Mouse (Mus musculus) layer of hippocampus, postnatal 25 days (tissue): ENCODE results near the gene Magi1. TPM values are rescaled to one million over a fixed set of nuclear protein-coding genes. Genes with fewer than 3 reads are reported as not detected.

ENCODE experiments used
- DNase-seq, 2 experiments: peaks; one replicate each; pipeline ENCODE4 v3.0.0; 2022; ENCODE audit warnings: mixed read lengths in 2 of 2, low spot score in 1 of 2; ENCODE audit errors: extremely low spot score in 1 of 2
- total RNA-seq, 2 experiments: library from RNA; stranded (reverse); gene quantifications; 2 replicates each; pipeline ENCODE4 v1.2.3; 2021

The Magi1 gene
- 10 to 100 TPM; 43.0 to 57.4 TPM for total RNA-seq

DNA sequence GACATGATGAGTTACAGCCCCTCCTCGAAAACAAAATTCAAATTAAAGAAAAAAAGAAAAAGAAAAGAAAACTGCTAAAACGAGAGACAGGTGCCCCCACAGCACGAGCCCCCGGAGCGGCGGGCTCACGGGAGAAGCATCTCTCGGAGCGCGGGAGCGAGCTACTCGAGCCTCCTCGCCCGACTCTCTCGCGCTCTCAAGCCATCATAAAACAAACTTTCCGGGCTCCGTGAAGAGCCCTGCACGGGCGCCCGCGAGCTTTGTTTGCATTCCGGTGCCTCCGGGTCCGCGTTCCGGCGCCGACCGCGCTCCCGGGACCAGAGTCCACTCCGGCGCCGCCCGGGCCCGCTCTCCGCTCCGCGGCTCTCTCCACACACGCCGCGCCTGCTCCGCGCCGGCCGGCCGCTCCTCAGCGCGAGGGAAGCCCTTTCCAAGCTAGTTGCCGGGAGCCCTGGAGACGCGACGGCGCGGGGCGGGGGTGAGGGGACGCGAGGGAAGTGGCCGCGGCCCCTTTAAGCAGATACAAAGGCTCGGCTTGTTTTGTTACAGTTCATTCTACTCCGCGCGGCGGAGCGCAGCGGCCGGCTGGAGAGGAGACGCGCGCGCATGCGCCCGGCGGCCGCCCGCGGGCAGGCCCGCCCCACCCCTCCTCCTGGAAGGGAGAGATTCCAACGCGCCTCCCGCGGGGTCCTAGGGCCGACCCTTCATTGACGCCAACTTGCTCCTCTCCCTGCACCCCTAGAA is at the start of gene Magi1:
Magi1 (minus strand) TSS at position 600 of the 744 bp plus-strand sequence.
- DNase-seq: peak; percentile 82 to 88

DNA sequence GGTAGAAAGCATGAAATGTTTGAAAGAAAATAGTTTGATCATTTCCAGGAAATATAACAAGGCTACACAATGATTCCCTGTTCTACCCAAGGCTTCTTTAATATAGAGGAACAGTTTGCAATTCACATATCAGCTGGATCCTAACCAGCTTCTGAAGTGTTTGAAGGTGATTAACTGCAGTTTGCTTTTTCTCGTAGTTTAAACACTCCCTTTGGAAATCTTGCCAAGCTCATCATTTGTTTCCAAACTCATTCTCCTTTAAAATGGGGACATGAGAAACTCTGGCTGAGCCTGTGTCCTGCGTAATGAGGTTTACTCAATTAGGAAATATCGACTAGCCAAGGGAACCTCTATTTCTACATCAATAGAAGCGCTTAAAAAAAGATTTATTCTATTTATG is 43.4 kb upstream of the Magi1 start:
- DNase-seq: no peak

DNA sequence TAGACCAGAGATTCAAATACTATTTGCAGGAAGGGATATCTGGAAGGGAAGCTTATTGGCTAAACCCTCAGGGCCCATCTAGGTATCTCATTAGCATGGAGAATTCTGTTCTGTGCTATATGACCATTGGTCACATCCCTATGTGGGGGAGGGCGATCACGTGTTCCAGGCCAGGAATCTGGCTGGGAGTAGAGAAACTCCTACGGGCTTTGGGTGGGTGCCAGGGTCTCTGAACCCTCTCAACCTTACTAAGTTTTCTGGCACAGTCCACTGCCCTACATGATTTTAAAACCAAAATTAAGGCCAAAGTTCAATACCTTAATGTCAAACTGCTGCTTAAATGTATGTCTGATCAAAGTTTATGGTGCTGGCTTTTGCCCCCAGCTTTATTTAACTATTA is 33.2 kb upstream of the Magi1 start:
- no peak for DNase-seq

DNA sequence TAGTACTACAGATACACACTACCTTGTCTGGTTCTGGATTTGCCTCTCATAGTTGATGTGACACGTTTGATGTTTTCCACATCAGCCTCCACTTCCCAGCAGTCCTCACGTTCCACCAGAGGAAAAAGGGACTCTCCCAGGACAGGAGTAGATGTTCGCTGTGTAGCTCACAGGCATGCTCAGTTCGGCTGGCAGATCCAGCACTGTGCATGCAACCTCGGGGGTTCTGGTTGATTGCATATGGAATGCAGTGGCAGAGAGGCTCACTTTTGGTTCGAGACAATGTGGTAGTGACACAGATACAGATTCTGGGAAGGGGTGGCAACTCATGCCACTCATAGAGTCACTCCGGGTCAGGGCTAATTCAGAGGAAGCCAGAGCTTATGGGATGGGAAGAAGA is 28.6 kb upstream of the Magi1 start:
- DNase-seq: no peak

DNA sequence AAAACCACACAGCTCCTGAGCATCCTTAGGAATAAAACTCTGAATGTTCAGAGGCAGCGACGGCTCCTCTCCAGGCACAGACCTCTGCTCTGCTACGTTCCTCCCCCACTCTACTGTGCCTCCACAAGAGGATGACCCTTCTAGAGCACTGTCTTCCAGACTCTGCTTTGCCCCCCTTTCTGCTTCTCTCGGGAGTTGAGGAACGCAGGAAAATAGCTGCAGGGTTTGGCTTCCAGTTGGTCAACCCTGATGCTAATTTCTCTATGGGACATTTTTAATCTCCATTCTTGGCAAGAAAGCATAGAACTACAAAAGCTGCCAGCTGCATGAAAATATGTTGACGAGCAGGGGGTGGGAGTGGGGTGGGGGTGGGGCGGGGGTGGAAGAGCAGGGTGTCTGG is 24.8 kb upstream of the Magi1 start:
- no peak for DNase-seq

DNA sequence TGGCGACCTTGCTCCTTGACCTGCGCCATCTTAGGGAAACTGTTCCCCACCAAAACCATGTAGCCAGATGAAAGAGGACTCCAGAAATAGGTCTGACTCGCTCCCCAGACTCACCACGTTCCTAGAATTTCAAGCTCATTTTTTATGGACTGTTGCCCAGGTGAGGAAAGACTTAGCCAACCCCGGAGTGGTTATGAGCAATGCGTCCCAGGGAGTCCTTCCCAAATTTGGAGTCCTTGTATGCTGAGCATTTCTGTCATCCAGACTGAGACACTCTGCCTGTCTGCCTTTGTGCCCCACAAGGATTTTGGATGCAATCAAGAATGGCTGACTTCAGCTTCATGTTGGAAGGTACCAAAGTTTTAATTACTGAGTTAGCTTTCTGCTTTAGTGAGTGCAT is 19.8 kb upstream of the Magi1 start:
- no peak for DNase-seq

DNA sequence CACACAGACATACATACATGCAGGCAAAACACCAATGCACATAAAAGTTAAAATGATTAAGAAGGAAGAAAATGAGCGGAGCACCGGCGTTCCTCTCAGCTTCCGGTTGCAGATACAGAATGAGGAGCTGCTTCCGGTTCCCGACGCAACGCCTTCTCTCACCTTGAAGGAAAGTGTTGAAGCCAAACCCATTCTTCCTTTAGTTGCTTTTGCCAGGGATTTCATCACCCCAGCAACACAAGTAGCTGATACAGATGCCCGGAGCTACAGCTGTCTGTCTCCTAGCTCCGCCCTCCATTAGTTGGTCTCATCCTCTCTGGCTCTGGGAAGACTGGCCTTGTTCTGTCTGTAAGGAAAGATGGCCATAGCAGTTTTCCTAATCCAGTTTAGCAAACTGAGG is 18.1 kb upstream of the Magi1 start:
- no peak for DNase-seq

DNA sequence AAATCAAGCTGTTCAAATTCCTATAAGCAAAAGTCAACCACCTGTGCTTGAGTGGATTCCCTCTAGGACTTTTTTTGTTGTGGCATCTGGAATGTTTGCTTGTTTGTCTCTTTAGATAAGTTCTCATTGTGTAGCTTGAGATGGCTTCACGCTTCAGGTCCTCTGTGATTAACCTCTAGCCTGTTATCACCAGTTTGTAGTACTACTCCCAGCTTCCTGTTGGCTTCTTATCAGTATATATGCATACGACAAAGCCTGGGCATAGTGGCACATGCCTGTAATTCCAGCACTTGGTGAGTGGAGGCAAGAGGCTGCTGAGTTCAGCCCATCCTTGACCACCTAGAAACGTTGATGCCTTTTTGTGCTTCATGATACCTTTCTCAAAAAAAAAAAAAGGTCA is 16.8 kb upstream of the Magi1 start:
- no peak for DNase-seq

DNA sequence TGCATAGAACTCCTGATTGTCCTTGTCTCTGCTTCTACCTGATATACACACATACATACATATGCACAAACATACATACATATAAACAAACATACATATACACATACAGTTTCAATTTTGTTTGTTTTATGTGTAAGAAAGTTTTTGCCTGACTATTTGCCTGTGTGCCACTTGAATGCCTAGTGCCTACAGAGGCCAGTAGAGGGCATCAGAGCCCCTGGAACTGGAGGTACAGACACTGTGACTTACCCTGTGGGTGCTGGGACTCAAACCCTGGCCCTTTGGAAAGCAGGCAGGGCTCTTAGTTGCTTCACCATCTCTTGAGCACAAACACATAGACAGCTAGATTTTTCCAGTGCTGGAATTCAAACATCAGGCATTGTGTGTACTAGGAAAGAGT is 3.7 kb upstream of the Magi1 start:
- no peak for DNase-seq

DNA sequence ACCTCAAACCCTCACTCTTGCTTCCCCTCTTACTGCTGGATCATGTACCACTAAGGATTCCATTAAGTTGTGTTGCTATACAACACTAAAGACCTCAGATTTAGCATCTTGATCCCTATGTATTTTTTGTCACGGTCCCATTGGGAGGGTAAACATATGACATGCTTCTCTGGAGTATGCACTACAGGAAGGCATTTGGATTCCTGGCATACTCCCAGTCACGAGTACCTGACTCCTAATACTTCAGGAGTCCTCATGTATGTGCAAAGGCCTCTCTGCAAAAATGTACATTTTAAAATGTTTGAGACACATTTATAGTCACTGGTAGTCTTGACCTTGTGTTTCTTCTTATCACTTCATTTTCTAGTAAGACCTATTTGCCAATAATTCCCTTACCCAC is 2.8 kb upstream of the Magi1 start:
- no peak for DNase-seq

DNA sequence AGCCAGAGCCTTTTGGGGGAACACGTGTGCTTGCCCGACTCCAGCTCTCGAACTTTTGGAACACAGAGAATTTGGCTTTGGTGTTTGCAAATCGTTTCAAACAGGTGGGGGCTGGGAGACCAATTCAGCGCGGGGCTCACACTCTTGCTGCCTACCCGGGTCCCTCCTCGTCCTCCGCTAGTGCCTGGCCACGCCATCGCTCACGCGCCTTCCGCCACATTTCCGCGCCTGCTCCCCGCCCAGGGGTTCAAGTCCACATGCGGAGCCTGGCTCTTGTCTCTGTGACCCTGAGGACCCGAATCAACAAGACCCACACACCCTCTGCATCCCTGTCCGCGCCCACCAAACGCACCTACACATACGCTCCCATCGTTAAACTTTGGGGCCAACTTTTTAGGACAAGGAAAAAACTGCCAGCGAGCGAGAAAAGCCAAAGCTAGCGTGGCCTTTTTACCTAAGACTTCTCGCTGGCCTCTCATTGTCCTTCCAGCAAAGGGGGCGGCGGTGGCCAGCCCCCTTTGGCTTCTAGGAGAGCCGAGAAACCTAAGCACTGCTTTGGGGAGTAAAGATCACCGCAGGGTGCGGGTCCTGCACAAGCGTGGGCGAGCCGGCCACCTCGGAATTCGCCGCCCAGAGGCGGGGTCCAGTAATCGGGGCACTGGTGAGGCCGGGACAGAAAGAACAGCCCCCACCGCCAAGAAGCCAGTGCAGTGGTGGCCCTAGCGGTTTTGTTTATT is 540 bp upstream of the Magi1 start:
- peak in 1 of 2 experiments; percentile 16 for DNase-seq

DNA sequence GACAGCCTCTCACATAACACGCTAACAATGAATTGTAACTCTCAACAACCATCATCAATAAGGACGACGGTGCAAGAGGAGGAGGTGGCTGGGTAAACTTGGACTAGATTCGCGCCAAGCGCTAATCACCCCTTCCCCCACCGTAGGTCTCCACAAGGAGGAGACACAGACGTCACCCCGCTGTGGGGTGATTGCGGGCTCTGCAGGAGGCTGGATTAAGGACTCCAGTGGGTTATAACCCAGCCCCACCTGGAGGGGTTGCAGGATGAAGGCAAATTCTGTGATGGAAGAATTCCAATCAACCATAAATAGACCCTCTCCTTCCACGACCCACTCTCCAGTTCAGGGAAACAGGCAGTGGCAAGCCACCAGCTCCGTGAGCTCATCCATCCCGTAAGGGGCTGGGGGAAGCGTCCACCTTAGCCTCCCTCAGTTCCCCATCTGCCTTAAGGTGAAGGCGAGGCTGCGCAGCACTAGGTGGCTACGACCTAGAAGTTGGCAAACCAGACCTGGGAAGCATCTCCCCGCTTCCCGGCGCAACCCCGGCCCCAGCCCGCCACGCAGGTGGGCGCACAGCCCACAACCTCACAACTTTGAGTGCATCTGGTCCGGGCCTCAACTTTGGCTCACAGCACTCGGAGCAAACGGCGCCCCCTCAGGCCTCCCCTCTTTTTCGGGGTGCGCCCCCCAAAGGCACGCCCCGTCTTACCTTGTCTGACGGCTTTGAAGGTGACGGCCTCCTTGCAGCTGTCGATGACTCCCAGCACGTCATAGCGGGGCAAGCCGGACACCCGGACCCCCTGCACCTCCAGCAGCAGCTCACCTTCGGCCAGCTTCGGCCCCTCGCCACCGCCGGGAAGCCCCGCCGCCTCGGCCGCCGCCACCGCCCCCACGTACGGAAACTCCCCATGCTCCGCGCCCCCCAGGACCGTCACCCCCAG is 1.1 kb downstream of the Magi1 start:
- peak; percentile 10 to 16 for DNase-seq

DNA sequence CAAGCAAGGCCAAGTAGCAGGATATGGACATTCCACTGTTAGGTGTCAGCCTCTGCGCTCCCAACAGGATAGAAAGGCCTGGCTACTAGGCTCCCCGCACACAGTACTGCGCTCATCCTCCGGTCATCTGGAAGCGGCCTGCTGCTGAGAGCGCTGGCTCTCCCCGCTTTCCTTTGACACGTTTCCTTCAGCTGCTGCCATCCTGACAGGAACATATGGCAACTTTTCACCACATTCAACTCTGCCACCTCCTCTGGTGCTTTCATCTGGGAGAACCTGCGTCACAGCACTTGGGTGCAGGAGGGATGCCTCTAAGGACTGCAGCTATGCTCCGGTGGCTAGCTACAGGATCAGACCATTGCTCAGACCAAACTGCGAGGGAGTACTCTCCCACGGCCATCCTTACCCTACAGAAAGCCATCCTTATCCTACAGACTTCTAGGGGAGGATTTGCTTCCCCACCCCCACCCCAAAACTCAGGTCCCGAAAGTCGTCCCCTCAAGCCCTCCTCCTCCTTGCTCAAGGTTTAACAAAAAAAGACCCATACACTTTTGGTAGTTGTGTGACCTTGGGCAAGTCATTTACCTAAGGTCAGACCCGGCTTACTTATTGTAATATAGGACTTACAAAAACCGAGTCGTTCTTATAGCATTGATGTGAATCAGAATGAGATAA is 2.0 kb downstream of the Magi1 start:
- no peak for DNase-seq

DNA sequence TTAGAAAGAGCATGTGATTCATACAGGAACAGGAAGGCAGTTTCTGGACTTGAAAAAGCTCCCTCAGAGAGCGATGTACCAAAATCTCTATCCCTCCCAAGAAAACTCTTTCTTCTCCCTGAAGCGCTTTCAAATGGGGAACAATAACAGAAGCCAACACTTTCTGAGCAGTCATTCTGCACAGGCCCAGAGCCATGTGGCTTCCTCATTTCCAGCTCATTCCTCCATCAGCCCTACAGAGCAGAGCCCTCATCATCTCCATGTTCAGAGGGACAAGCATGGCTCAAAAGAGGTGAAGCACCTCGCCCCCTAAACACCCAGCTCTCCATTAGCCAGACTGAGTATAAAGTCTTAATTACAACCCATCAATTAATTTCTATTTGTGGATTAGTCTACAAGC is 9.8 kb downstream of the Magi1 start:
- DNase-seq: no peak

DNA sequence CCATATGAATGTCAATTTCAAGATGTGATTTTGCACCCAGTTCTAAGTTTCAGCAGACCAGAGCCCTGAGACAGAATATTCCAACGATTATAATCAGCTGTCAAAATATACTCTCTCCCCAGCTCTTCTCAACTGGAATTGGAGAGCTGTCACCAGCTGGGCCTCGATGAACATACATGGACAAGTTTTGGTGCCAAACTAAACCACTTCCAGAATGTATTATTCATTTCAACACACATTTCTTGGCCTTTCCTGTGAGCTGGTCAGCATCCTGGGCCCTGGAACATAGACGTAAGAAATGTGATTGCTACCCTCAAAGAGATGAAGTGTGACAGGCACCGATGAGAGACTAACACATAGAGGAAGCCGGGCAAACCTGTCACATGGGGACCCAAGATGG is 13.7 kb downstream of the Magi1 start:
- DNase-seq: no peak

DNA sequence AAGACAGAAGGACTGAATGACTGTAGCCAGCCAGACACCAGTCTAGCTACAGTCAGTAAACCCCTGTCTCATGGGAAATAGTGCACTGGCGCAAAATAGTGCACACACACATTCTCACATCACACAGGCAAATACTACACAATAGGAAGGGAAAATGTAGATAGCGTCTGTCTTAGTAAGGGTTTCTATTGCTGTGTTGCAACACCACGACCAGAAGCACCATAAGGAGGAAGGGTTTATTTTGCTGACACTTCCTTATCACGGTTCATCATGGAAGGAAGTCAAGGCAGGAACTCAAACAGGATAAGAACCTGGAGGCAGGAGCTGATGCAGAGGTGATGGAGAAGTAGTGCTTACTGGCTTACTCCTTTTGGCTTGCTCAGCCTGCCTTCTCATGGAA is 14.5 kb downstream of the Magi1 start:
- no peak for DNase-seq

DNA sequence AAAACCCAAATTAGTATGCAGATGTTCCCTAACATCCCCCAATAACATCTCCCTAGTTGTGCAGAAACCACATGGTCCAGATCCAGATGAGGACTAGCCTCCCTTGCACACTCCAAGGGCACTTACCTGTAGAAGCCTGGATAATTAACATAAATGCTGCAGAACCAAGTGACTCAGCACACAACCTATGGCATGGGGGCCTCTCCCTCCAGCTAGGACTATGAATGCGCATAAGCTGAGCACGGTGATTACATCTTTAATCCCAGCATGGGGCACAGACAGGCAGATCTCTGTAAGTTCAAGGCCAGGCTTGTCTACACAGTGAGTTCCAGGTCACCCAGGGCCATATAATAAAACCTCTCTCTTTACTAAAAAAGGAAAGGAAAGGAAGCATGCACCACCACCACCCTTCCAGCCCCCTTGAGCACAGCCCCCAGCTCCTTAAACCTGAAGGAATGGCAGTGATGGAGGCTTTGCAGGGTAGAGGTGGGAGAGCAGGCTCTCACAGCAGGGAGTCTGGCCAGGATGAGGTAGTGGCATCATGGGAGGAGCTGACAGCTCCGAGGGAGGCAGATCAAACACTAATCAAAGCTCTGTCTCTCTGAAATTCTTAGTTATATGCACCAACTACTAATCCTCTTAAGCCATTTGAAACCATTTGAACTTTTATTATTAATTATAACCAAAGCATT is 18.3 kb downstream of the Magi1 start:
- no peak for DNase-seq

DNA sequence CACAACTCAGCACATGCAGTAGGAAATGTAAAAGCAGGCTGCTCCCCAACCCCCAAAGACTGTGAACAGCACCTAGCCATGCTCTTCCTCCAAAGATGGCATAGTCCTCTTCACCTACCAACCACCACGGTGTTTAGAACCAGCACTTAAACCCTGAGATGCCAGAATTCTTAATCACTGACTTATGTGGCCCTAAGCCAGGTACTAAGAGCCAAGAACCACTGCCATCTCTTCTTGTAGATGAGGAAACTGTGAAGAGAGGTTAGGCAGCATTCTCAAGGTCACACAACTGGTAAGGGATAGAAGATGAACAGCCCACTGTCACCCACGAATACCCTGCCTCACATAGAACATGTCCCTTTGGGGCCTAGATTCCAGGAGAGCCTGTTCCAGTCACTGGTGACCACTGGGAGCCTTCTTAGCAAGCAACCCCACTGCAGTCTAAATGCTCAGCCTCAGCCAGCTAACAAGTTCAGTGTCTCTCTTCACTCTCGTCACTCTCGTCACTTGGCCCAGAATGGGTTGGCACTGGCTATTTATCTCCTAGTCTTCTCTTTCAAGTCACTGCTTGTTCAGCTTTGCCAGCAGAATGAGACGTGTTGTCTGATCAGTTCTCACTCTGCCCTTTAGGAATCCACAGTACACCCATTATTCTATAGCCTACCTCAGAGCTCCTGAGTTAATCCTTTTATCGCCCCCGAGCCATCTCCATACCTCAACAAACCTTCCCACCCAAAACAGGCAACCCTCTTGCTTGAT is 19.4 kb downstream of the Magi1 start:
- DNase-seq: no peak

DNA sequence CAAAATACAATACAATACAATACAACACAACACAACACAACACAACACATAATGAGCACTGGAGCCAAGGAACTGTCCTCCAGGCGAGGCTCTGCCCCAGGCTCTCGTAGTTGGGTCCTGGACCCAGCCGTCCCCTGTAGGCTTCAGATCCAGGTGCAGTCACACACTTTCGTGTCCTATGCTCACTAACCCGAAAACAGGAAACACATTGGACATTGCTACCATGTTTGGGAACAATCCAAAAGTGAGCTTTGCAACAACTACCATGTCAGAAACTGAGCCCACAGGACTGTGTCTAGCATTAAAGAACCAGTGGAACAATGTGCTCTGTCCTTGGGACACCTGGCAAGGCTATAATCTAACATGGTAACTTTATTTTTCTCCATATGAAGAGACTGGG is 22.9 kb downstream of the Magi1 start:
- no peak for DNase-seq
